Mouse (Mus musculus) mature B cell (primary cell): ENCODE data around the gene Trak2.
"Not testable (repeated sequence)": the region's sequence is repeated elsewhere in the genome, so short reads cannot be mapped to it uniquely, and the experiment has no call there.

ENCODE experiments used
- in situ Hi-C: fragments of 300-500 bp; cut with MboI; formaldehyde crosslinking; loops from 2 replicates; pipeline ENCODE4 v1.14.3; 2019

Gene Trak2

DNA sequence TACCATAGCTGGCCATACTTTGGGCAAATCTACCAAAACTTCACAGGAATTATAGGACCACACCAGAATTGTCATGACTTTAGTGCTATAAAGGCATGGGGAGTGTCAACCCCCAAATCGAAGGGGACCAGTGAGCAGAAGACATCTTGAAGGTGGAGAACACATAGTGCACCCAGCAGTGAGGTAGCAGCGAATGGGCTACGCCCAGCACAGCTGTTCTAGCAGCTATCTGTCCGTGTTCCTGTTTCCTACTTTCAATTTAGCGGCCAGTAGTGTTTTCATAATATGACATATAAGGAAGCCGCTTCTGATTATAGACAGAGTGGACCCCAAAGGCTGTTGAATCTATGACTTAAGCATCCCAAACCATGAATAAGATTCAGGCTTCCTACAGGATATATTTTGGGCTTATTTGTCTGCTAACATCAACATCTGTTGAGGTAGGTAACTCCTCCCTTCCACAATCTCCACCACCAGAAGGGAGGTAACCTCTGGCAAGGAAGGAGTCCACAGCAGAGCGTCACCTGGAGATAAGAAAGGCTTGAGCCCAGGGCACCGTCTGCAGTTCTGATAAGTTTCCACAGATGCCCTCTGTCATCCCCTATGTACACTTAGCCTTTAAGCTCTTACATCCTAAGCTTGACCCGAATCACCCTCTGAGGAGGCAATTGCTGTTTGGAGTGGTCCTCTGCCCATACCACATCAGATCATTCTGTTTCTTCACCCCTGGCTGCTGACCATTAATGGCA, 19.4 kb downstream of the Trak2 start:
- in situ Hi-C loops, result no loop called here

DNA sequence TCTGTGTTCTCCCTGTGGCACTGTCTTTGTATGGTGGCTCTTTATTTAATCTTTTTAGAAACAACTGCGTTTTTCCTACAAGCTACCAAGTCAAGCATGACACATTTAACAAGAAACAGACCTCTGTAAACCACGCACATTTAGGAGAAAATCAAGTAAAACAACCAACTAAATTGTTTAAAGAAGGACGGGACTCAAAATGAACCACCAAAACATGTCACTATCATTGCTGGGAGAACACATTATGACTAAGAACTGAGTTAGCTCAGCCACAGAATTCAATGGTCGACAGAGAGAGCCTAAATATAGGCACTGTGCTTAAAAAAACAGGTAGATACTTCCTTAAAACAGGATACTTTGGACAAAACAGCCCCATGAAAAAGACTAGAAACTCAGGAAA, 20.2 kb downstream of the Trak2 start:
- in situ Hi-C loops, result no loop called here

DNA sequence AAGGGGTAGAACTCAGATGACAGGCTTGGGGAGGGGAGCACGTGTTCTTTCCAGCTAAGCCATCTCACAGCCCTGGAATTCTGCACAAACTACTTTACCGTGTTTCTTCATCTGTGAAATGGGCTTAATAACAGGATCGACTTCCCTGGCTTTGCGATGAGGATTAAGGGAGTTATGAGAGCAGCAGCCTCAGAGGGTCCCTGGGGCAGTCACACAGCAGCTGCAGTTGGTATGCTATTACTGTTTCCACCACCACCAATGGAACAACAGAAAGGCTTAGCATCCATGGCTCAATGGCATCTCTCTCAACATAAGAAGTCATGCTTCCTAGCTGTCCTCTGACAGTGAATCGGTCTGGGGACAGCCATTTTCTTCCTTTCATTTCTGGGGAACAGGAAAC, 20.7 kb downstream of the Trak2 start:
- in situ Hi-C loops, result no loop called here

DNA sequence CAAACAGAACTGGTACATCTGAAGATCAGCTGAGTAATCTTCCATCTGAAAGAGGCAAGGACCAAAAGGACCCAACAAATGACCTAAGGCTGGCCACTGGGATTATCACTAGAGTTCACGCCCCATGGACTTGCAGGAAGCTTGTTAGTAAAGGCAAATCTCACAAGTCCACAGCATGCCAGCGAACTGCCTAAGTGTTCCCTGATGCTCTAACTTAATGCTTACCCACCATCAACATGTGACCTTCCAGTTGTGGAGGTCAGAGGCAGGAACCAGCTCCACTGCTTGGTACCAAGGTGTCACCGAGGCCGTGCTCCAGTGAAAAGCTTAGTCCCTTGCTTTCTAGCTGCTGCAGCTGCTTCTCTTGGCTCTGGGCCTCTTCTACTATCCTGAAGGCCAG, 21.4 kb downstream of the Trak2 start:
- in situ Hi-C loops, result no loop called here

DNA sequence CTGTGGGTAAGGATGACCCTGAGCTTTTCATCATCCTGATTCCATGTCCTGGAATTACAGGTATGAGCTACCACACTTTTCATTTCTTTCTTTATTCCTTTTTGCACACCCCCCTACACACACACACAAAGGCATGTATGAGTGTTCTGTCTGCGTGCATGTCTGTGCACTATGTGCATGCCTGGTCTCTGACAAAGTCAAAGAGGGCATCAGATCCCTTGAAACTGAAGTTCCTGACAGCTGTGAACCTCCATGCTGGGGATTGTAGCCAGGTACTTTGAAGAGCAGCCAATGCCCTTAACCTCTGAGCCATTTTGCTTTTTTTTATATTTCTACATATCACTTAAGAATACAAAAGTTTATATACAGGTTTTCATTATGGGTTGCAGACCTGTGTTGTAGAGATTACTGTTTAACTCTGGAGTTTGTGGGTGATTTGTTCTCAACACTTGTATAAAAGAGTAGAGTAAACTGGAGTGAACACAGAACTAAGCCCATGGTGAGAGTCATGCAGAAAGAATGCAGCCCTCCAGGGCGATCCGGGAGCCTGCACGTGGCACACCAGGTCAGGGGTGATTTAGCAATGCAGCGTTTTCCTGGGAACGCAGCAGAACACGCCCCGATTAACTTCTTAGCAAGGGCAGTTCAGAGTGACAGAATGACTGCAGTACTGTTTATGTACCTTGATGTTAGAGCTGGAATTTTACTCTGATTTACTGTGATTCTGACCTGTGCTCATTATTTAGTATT, 22.2 kb downstream of the Trak2 start:
- in situ Hi-C loops, result no loop called here

DNA sequence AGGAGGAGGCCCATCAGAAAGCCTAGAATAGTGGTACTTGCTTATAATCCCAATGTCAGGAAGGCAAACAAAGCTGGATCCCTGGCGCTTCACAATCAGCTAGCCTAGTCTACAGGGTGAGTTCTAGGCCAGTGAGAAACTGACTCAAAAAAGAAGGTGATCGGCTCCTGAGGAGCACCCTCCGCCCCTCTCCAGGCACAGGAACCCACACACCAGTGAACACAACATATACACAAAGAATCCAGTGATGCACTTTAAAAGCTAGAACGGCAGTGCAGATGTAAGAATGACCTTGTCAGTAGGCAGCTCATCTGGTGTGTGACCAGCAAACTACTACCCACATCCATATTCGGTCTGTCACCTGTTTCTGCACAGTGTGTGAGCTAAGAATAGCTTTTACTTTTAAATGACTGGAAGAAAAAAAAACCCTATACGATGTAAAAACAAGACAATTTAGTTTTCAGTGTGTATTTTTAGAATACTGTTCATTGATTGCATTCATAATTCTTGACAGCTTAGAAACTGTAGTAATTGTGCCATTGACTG, 23.6 kb downstream of the Trak2 start:
- in situ Hi-C loops, result no loop called here

DNA sequence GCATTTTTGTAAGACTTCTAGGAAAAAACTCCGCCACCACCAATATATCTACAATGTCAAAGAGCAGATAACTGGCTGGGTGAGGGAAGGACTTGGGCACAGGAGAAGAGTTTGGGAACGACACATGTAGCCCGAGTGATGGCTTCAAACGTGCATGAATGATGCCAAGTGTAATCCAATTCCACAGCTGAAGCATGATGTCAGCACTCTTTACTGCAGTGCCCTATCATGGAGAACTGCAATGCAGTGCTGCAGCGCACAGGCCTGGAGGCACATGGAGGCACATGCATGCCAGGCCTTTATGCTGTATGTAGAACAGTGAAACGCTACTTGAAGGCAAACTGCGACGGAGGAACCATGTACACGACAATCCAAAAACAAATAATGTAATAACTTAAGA, 26.5 kb downstream of the Trak2 start:
- in situ Hi-C loops, result no loop called here

DNA sequence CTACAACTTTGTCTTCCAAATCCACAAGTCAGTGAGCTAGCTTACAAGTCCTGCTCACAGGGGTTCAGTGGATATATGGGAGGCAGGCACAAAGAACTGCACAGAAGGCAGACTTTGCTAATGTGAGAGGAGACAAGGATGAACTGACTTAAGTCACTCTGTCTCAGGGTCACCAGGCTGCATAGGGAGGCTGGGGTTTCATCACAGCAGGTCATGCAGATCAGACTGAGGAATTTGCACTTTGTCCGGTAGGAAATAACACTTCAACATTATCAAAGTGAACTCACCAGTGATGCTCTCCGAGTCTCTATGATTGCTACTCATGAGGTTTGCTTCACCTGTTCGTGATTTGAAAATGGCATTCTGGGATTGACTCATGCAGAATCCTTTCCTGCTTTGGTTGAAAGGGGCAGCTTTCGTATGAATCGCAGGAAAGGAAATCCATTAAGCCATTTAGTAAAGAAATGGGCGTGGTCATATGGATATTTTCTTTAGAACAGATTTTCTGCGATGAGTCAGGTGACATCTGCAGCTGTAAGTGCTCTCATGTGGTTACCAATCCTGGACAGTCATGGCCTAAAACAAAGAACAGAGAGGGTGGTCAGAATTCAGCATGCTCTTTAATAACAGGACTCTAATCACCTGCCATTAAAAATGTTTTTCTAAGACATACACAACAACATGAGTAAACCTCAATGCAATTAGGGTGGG, 27.1 kb downstream of the Trak2 start:
- in situ Hi-C loops, result no loop called here

DNA sequence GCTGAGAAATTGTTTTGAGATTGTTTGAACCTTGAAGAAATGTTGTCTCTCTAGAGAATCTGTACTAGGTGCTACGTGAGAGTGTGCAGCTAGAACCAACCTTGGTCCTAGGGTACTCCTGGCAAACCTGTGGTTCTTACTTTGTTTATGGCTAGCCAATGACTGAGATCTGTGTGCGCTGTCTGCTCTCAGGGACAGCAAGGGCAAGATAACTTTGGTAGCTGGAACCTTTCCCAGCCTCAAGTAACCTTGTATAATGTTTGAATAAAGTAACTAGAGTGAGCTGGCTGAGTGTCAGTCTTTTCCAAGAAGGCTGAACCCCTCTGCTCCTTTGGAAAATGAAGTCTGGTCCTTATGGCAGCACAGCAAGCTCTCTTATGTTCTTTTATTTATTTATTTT, 27.7 kb downstream of the Trak2 start:
- in situ Hi-C loops, result no loop called here

DNA sequence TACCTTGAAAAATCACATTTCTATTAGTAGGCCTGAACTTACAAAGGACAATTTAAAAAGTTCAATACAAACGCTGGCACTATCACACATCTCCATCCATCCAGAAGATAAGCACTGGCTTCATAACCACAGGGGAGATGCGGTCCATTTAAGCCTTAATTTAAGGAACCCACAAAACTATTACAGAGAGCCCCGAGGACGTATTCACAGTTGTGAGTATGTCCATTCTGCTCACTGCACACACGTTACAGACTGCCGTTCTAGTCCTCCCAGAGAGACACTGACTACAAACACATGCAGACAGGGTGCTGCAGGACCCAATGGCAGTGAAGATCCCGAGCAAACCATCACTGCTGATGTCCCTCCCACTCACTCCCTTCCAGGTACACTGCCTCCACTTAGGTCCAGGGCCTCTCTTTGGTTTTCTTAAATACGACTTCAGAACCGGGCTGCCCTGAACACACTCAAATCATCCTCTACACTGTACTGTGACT, 35.6 kb downstream of the Trak2 start:
- in situ Hi-C loops, result no loop called here

DNA sequence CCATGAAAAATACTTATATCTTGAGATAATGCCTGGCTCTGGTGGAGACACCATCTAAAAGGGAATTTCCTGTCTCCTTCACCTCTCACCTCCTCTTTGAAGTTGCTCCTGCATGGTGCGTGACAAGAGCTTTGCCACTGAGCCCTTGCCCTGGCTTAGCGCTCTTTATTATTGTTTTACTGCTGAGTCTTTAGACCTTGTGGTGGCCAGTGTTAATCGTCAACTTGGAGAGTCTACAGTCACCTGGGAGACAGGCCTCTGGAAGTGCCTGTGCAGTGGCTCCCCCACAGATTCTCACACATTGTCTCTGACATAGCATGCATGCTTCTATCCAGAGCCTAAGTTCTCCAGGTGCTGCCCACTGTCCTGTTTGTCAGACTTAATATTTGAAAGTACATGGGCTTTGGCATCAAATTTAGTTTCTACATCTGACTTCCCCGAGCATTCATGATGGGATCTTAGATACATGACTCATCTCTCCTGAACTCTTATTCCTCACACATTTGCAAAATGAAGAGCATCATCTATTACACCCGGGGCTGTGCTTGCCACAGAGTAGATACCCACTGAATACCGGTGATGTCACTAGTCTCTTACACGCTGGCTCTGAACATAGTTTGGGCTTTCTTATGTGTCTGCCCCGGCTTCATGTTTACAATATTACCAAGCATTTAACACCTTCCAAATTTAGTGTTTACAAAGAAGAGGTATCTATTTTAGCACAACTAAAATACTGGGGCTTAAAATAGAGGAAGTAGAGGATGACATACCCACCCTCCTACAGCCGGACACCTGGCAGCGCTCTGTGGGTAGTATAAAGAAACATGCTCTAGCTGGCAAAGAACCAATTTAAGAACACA, 36.3 kb downstream of the Trak2 start:
- in situ Hi-C loops, result no loop called here

DNA sequence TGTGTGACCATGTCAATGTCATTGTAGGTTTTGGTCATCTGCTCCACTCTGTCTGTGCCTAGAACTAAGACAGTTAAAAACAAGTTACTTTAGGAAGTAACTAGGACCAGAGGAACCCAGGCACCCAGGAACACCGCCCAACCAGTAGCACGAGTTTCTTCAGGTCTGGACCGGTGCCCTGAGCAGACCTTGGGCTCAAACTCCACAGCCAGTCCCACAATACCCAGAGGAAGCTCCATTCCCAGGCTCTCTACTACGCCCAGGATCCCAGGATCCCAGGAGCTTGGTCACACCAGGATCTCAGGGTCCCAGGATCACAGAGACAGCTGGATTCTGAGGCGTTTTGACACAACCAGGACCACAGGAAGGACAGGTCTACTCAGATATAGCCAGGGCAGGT, 46.6 kb downstream of the Trak2 start:
- in situ Hi-C loops, result no loop called here

DNA sequence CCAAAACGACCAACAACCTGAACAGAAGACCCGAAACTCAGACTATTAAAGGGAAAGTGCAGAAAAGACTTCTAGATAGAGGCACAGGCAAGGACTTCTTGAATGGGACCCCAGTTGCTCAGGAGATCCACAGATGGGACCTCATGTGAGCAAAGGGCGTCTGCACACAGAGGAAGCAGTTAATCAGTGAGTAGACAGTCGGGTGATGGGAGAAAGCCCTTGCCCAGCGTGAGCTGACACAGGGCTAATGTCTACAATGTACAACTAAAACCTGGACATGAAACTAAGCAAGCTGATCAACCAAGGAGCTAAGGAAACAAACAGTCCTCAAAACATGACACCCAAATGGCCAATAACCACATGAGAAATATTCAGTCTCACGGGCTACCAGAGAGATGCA, 55.7 kb downstream of the Trak2 start:
- in situ Hi-C loops, result no loop called here

DNA sequence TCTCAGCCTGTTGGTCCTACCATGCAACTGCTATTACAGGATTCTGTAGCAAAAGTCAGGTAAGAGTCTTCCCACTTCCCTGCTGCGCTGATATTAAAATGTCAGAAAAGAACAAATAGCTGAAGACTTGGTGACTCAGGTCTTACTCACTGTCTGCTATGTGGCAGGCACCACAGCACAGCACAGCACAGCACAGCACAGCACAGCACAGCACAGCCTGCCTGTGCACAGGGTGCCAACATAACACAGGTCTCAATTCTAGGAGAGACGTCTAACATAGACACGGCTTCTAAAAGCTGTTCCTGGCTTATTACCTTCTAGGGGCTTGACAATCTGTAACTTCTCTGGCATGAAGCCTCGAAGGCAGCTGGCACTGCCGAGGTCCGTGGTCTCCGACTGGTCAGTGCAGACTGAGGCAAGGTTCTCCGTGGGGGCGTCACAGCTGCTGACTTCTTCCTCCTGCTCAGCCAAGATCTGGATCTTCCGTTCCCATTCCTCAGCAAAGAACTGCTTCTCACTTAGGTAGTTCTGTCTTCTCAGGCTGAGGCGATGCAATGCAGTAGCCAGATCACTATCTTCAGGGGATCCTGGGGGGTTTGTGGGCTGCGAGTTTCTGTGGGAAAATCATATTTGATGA, 63.5 kb downstream of the Trak2 start:
- in situ Hi-C loops, result no loop called here

DNA sequence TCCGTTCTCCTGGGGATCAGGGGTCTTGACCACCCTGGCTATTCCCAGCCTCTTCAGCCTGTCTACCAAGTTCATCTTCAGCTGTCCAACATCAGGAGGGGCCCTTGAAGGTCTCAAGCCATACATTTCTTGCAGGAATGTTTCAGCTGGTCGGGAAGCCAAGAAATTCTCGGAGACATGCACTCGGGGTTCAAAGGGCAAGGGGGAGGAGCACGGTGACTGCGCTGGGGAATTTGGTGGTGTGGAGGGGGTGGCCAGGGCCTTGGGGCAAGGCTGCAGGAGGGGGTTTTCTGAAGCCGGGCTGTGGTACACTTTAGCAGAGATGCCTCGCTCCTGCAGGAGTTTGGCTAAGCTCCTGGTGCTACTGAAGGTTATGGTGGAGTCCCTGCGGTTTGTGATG, 69.5 kb downstream of the Trak2 start:
- in situ Hi-C loops, result no loop called here

DNA sequence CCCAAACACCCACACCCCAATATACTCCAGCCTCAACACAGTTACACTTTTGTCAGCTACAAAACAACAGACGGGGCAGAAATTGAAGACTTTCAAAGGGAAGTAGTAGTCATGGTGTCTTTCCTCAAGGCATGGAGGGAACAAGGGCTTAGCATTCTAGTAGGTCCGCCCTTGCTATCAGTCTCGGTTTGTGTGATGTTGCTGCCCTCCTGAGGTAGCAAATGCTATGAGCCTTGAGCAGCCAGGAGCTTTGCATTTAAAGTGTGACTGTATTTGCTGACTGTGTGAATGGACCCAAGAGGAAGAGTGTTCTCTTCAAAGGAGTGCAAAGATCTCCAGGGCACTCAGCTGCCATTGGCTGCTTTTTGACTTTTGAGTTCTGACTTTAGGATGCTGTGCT, 75.7 kb downstream of the Trak2 start:
- in situ Hi-C loops, result loop anchor here (5.0 kb wide), 1 partner anchor 110 kb away; no protein-coding TSS in a partner anchor

DNA sequence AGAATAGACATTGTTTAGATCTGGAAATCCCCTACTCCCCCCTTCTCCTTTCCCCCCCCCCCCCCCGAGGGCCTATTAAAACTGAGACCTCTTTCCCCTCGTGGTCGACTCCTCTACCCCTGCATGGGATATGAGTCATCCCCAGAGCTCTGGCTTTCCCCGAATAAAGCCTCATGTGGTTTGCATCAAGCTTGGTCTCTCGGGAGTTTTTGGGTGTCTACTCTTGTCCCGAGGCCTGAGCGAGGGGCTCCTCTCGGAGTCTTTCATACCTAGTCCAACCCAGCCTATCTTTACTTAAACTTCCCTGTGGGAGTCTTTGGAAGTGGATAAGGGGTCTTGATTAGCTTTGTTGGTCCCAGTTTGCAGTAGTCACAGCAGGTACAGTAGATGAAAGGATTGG, 80.8 kb downstream of the Trak2 start:
- in situ Hi-C loops, result not testable (repeated sequence)

DNA sequence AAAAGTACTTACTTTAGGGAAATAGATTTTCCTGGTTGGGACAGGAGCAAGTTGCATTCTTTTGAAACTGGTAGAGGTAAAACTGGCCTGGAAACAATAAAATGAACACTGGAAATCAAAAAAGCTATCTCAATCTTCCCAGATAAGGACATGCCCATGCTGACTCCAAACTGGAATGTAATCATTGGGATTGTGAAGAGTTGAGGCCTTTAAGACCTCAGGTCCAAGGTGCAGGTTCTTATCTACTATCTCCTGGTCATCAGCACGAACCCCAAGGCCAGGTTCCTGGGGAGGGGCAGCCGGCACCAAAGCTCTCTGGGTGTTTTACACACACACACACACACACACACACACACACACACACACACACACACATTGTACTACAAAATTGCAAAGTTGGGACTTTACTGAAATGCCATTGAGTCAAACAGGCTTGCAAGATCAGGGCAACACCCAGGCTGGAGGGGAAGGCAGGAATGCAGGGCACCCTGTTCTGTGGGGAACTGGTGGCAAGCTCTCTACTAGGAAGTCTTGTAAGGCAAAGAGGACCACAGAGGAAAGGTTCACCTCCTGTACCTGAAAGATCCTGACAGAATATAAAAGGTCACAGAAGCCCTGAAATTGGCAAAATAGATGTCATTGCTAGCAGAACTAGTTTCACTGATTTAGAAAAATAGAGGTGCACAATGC, 81.6 kb downstream of the Trak2 start:
- in situ Hi-C loops, result not testable (repeated sequence)

DNA sequence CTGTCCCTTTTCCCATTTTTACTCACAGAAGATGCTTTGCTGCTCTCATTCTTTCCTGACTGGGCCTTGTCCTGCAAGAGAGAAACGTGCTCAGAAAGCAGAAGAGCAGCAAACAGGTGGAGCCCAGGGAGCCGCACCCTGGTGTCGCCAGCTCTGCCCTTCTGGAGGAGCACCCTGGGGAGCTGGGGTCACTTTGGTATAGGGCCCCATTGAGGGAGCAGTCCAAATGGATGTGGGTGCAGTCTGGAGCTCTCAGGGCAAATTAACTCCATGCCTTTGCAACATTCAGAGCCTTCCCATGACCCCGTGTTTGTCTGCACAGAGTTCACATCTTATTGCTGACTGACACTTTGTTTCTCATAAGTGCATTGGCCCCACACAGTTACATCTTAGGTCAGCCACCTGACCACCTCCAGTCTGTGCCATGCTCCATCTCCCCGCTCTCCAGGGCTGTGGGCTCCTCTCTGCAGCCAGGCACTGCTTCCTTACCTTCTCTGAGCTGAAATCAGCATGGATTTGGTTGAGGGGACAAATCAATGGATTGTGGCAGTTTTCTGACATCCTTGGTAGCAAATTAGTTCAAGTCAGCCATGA, 82.4 kb downstream of the Trak2 start:
- in situ Hi-C loops, result not testable (repeated sequence)
